Mouse (Mus musculus) cerebellum, adult 2 months (tissue): ENCODE results near the gene Camsap2.

Source experiments
- CTCF ChIP-seq: fragments of 200-500 bp; IDR thresholded peaks from 2 replicates; pipeline ENCODE4 v1.5.1; 2011; ENCODE audit warnings: low read depth, mild to moderate bottlenecking, control low read depth, low read length, moderate library complexity, borderline replicate concordance; ENCODE audit not compliant: insufficient read depth
- POLR2A ChIP-seq: fragments of 200-500 bp; IDR thresholded peaks from 2 replicates; pipeline ENCODE4 v1.6.1; 2011; ENCODE audit warnings: low read length, control low read depth, borderline replicate concordance; ENCODE audit not compliant: insufficient read depth

DNA sequence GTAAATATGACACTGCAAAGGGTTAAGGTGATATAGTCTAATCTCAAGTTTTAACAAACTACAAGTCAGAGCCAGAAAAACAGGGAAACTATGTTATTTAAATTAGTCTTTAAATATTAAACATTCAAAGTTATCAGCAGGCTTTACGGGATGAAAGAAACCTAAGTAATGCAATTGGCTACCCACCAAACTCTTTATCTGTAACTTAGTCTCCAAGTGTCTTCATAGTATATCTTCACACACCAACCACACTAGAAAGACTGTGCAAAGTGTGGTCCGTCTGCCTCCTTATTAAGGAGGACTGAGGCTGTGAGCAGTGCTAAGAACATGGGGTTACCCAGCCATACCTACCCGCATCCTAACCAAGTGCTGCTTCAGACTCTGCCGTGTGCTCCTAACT lies 23.6 kb downstream of the Camsap2 start:
- TF ChIP-seq CTCF (no peak), POLR2A (no peak)
